Mouse (Mus musculus): ENCODE data around the gene Cygb. TPM values are rescaled to one million over a fixed set of nuclear protein-coding genes. Genes with fewer than 3 reads are reported as not detected.

Gene Cygb
- polyA plus RNA-seq, 1 experiment from 2014 or later: 19.6 TPM

- Histone ChIP-seq H3K4me1 (ENCODE audit: control insufficient read depth, insufficient read depth, low read length) (peaks cover 23% of the 10 kb centered on the region), H3K27ac (ENCODE audit: low read length) (no peak overlapping the region), H3K36me3 (ENCODE audit: control insufficient read depth, insufficient read depth, low read length) (no peaks in the 10 kb centered on the region), H3K27me3 (ENCODE audit: control insufficient read depth, insufficient read depth, low read length) (peaks cover 3% of the 10 kb centered on the region; the same call in 1 of the 2 replicates), H3K4me2 (ENCODE audit: low read depth, low read length) (no peak overlapping the region), H3K9me3 (replicated peaks; ENCODE audit: control insufficient read depth, low read length) (no peaks in the 10 kb centered on the region), H3K4me3 (replicated peaks; ENCODE audit: low read length) (no peak overlapping the region), H3K9ac (ENCODE audit: low read length) (0 out of 2 replicates have a peak overlapping the region, but pooled peaks have one; percentile 43)
- WGBS: 40% methylated on average over 8 of the region's 8 CpGs
- ATAC-seq (ENCODE audit: insufficient read depth, low FRiP score): no peak
Measured at GRCm38 (mm10) chr11:116661948-116662377, 7.8 kb upstream of the Cygb start.

GRCm38 (mm10) chr11:116661291-116661947 lies 7.3 kb upstream of the Cygb start:
- no peak overlapping the region for H3K27ac ChIP-seq (ENCODE audit: low read length)
- no peak overlapping the region for H3K4me2 ChIP-seq (ENCODE audit: low read depth, low read length)
- peaks cover 23% of the 10 kb centered on the region for H3K4me1 ChIP-seq (ENCODE audit: control insufficient read depth, insufficient read depth, low read length)
- no peak for ATAC-seq (ENCODE audit: insufficient read depth, low FRiP score)
- WGBS: 37% methylated on average over 13 of the region's 13 CpGs
- 0 out of 2 replicates have a peak overlapping the region, but pooled peaks have one; percentile 43 for H3K9ac ChIP-seq (ENCODE audit: low read length)
- no peak overlapping the region for H3K4me3 ChIP-seq (replicated peaks; ENCODE audit: low read length)
- H3K27me3 ChIP-seq (ENCODE audit: control insufficient read depth, insufficient read depth, low read length): peaks cover 3% of the 10 kb centered on the region; the same call in 1 of the 2 replicates
- no peaks in the 10 kb centered on the region for H3K9me3 ChIP-seq (replicated peaks; ENCODE audit: control insufficient read depth, low read length)
- no peaks in the 10 kb centered on the region for H3K36me3 ChIP-seq (ENCODE audit: control insufficient read depth, insufficient read depth, low read length)

- WGBS: 66% methylated on average over 9 of the region's 9 CpGs
- peaks cover 23% of the 10 kb centered on the region for H3K4me1 ChIP-seq (ENCODE audit: control insufficient read depth, insufficient read depth, low read length)
- no peaks in the 10 kb centered on the region for H3K9me3 ChIP-seq (replicated peaks; ENCODE audit: control insufficient read depth, low read length)
- no peak overlapping the region for H3K27ac ChIP-seq (ENCODE audit: low read length)
- no peak overlapping the region for H3K4me2 ChIP-seq (ENCODE audit: low read depth, low read length)
- no peak overlapping the region for H3K4me3 ChIP-seq (replicated peaks; ENCODE audit: low read length)
- no peaks in the 10 kb centered on the region for H3K36me3 ChIP-seq (ENCODE audit: control insufficient read depth, insufficient read depth, low read length)
- no peak for ATAC-seq (ENCODE audit: insufficient read depth, low FRiP score)
- H3K27me3 ChIP-seq (ENCODE audit: control insufficient read depth, insufficient read depth, low read length): peaks cover 3% of the 10 kb centered on the region; the same call in 1 of the 2 replicates
- no peak overlapping the region for H3K9ac ChIP-seq (ENCODE audit: low read length)
Measured at GRCm38 (mm10) chr11:116660181-116660580, 6.1 kb upstream of the Cygb start.

- Histone ChIP-seq H3K9me3 (replicated peaks; ENCODE audit: control insufficient read depth, low read length) (no peaks in the 10 kb centered on the region), H3K9ac (ENCODE audit: low read length) (no peak overlapping the region), H3K36me3 (ENCODE audit: control insufficient read depth, insufficient read depth, low read length) (no peaks in the 10 kb centered on the region), H3K4me3 (replicated peaks; ENCODE audit: low read length) (no peak overlapping the region), H3K27ac (ENCODE audit: low read length) (no peak overlapping the region), H3K4me2 (ENCODE audit: low read depth, low read length) (no peak overlapping the region), H3K4me1 (ENCODE audit: control insufficient read depth, insufficient read depth, low read length) (peaks cover 23% of the 10 kb centered on the region), H3K27me3 (ENCODE audit: control insufficient read depth, insufficient read depth, low read length) (peaks cover 3% of the 10 kb centered on the region)
- no peak for ATAC-seq (ENCODE audit: insufficient read depth, low FRiP score)
- WGBS: 68% methylated on average over 15 of the region's 15 CpGs
Measured at GRCm38 (mm10) chr11:116659027-116659621, 5.0 kb upstream of the Cygb start.

- peaks cover 3% of the 10 kb centered on the region for H3K27me3 ChIP-seq (ENCODE audit: control insufficient read depth, insufficient read depth, low read length)
- peak; percentile 14; the same call in 1 of the 2 replicates for ATAC-seq (ENCODE audit: insufficient read depth, low FRiP score)
- H3K4me1 ChIP-seq (ENCODE audit: control insufficient read depth, insufficient read depth, low read length): peaks cover 23% of the 10 kb centered on the region
- no peaks in the 10 kb centered on the region for H3K9me3 ChIP-seq (replicated peaks; ENCODE audit: control insufficient read depth, low read length)
- H3K27ac ChIP-seq (ENCODE audit: low read length): peak overlapping the region; percentile 86
- H3K4me2 ChIP-seq (ENCODE audit: low read depth, low read length): peak overlapping the region; percentile 64; the same call in 1 of the 2 replicates
- H3K36me3 ChIP-seq (ENCODE audit: control insufficient read depth, insufficient read depth, low read length): no peaks in the 10 kb centered on the region
- no peak overlapping the region for H3K4me3 ChIP-seq (replicated peaks; ENCODE audit: low read length)
- WGBS: 60% methylated on average over 10 of the region's 10 CpGs
- H3K9ac ChIP-seq (ENCODE audit: low read length): peak overlapping the region; percentile 14; the same call in 1 of the 2 replicates
Measured at GRCm38 (mm10) chr11:116658238-116658637, 4.1 kb upstream of the Cygb start.

GRCm38 (mm10) chr11:116657311-116658223 lies 3.5 kb upstream of the Cygb start:
- Histone ChIP-seq H3K27me3 (ENCODE audit: control insufficient read depth, insufficient read depth, low read length) (peaks cover 3% of the 10 kb centered on the region), H3K9me3 (replicated peaks; ENCODE audit: control insufficient read depth, low read length) (no peaks in the 10 kb centered on the region), H3K4me3 (replicated peaks; ENCODE audit: low read length) (peak overlapping the region; percentile 38), H3K4me2 (ENCODE audit: low read depth, low read length) (peak overlapping the region; percentile 64), H3K27ac (ENCODE audit: low read length) (peak overlapping the region; percentile 86), H3K4me1 (ENCODE audit: control insufficient read depth, insufficient read depth, low read length) (peaks cover 28% of the 10 kb centered on the region), H3K9ac (ENCODE audit: low read length) (peak overlapping the region; percentile 66), H3K36me3 (ENCODE audit: control insufficient read depth, insufficient read depth, low read length) (no peaks in the 10 kb centered on the region)
- WGBS: 12% methylated on average over 22 of the region's 22 CpGs
- peak; percentile 90 for ATAC-seq (ENCODE audit: insufficient read depth, low FRiP score)

GRCm38 (mm10) chr11:116656348-116657191 lies 2.5 kb upstream of the Cygb start:
- H3K4me3 ChIP-seq (replicated peaks; ENCODE audit: low read length): no peak overlapping the region
- no peak overlapping the region; the same call in 1 of the 2 replicates for H3K27ac ChIP-seq (ENCODE audit: low read length)
- H3K36me3 ChIP-seq (ENCODE audit: control insufficient read depth, insufficient read depth, low read length): no peaks in the 10 kb centered on the region
- H3K27me3 ChIP-seq (ENCODE audit: control insufficient read depth, insufficient read depth, low read length): peaks cover 8% of the 10 kb centered on the region
- peak overlapping the region; percentile 66; the same call in 1 of the 2 replicates for H3K9ac ChIP-seq (ENCODE audit: low read length)
- ATAC-seq (ENCODE audit: insufficient read depth, low FRiP score): no peak
- H3K4me1 ChIP-seq (ENCODE audit: control insufficient read depth, insufficient read depth, low read length): peaks cover 23% of the 10 kb centered on the region
- no peaks in the 10 kb centered on the region for H3K9me3 ChIP-seq (replicated peaks; ENCODE audit: control insufficient read depth, low read length)
- 68% methylated on average over 16 of the region's 16 CpGs for WGBS
- no peak overlapping the region for H3K4me2 ChIP-seq (ENCODE audit: low read depth, low read length)

GRCm38 (mm10) chr11:116653709-116654221 lies 348 bp downstream of the Cygb start:
- Histone ChIP-seq H3K36me3 (ENCODE audit: control insufficient read depth, insufficient read depth, low read length) (no peaks in the 10 kb centered on the region), H3K4me2 (ENCODE audit: low read depth, low read length) (peak overlapping the region; percentile 88), H3K4me1 (ENCODE audit: control insufficient read depth, insufficient read depth, low read length) (peaks cover 32% of the 10 kb centered on the region), H3K27ac (ENCODE audit: low read length) (no peak overlapping the region), H3K9ac (ENCODE audit: low read length) (peak overlapping the region; percentile 81), H3K27me3 (ENCODE audit: control insufficient read depth, insufficient read depth, low read length) (peaks cover 14% of the 10 kb centered on the region), H3K9me3 (replicated peaks; ENCODE audit: control insufficient read depth, low read length) (no peaks in the 10 kb centered on the region), H3K4me3 (replicated peaks; ENCODE audit: low read length) (peak overlapping the region; percentile 56)
- WGBS: under 1% methylated on average over 47 of the region's 47 CpGs
- peak; percentile 11; the same call in 1 of the 2 replicates for ATAC-seq (ENCODE audit: insufficient read depth, low FRiP score)

All from stomach, embryonic 16.5 days (tissue).